ENCODE assay signal across 8 mouse cellular contexts in genomic region chr4:131431188-131431587, GRCm38 (mm10).
DNase-seq lines count a peak whose midpoint lies in the region; ATAC-seq lines count a peak whose summit lies in the region.

No protein-coding gene starts in this region.

- 10% methylated on average over 5 of the region's 5 CpGs for WGBS in hindbrain, embryonic 11.5 days
- WGBS in hindbrain, embryonic 13.5 days, result 12% methylated on average over 5 of the region's 5 CpGs
- 10% methylated on average over 5 of the region's 5 CpGs for WGBS in midbrain, embryonic 13.5 days

- no peak overlapping the region for H3K4me3 ChIP-seq in hindbrain, embryonic 11.5 days (ENCODE audit: low read depth, low read length)
- H3K4me3 ChIP-seq in hindbrain, embryonic 13.5 days, result no peak overlapping the region
- no peak overlapping the region for H3K4me3 ChIP-seq in midbrain, embryonic 13.5 days (replicated peaks)

- no peak for ATAC-seq in hindbrain, embryonic 11.5 days (ENCODE audit: low FRiP score)
- ATAC-seq in hindbrain, embryonic 13.5 days (ENCODE audit: low FRiP score), result no peak
- peak; percentile 49; the same call in 1 of the 2 replicates for ATAC-seq in midbrain, embryonic 13.5 days

- no peaks in the 10 kb centered on the region for H3K9me3 ChIP-seq in hindbrain, embryonic 11.5 days (ENCODE audit: control insufficient read depth, low read length)
- H3K9me3 ChIP-seq in hindbrain, embryonic 13.5 days, result no peaks in the 10 kb centered on the region
- H3K9me3 ChIP-seq in midbrain, embryonic 13.5 days, result no peaks in the 10 kb centered on the region

- H3K4me2 ChIP-seq in hindbrain, embryonic 11.5 days (replicated peaks; ENCODE audit: low read depth, low read length), result no peak overlapping the region
- no peak overlapping the region for H3K4me2 ChIP-seq in hindbrain, embryonic 13.5 days
- H3K4me2 ChIP-seq in midbrain, embryonic 13.5 days (replicated peaks), result no peak overlapping the region

- no peak overlapping the region for H3K9ac ChIP-seq in hindbrain, embryonic 11.5 days (ENCODE audit: low read depth, low read length)
- no peak overlapping the region for H3K9ac ChIP-seq in hindbrain, embryonic 13.5 days
- H3K9ac ChIP-seq in midbrain, embryonic 13.5 days (replicated peaks), result no peak overlapping the region

- no peaks in the 10 kb centered on the region for H3K36me3 ChIP-seq in hindbrain, embryonic 11.5 days (ENCODE audit: control insufficient read depth, insufficient read depth, low read length)
- no peaks in the 10 kb centered on the region for H3K36me3 ChIP-seq in hindbrain, embryonic 13.5 days
- no peaks in the 10 kb centered on the region for H3K36me3 ChIP-seq in midbrain, embryonic 13.5 days

- H3K27me3 ChIP-seq in hindbrain, embryonic 11.5 days (ENCODE audit: control insufficient read depth, insufficient read depth, low read length), result no peaks in the 10 kb centered on the region
- H3K27me3 ChIP-seq in hindbrain, embryonic 13.5 days, result 0 out of 2 replicates have a peak, but pooled peaks cover 2% of the 10 kb centered on the region
- no peaks in the 10 kb centered on the region for H3K27me3 ChIP-seq in midbrain, embryonic 13.5 days

- peak; percentile 89 for DNase-seq in hindbrain, embryonic 11.5 days (ENCODE audit: low spot score)
- peak; percentile 81 for DNase-seq in adrenal gland, postnatal 10 days
- DNase-seq in embryo, embryonic 11 days, result peak; percentile 84
- DNase-seq in heart, postnatal 4 days, result peak; percentile 85
- peak; percentile 31 for DNase-seq in left cerebral cortex, adult 11 months (ENCODE audit: low spot score)
- DNase-seq in thymus, postnatal 4 days, result peak; percentile 62

- H3K4me1 ChIP-seq in hindbrain, embryonic 11.5 days (replicated peaks; ENCODE audit: control insufficient read depth, insufficient read depth, low read length), result peaks cover 2% of the 10 kb centered on the region; the same call in 1 of the 2 replicates
- H3K4me1 ChIP-seq in hindbrain, embryonic 13.5 days (replicated peaks), result peaks cover 46% of the 10 kb centered on the region
- peaks cover 38% of the 10 kb centered on the region for H3K4me1 ChIP-seq in midbrain, embryonic 13.5 days (replicated peaks)

- H3K27ac ChIP-seq in hindbrain, embryonic 11.5 days (ENCODE audit: low read depth, low read length), result no peak overlapping the region
- no peak overlapping the region for H3K27ac ChIP-seq in hindbrain, embryonic 13.5 days
- no peak overlapping the region for H3K27ac ChIP-seq in midbrain, embryonic 13.5 days

Comparison
In these comparisons a context has a peak if more than half of its experiments do, and no peak if none do; other contexts are left out.
1. DNase-seq: peak in every context shown above with its lines; median percentile 89 in hindbrain, embryonic 11.5 days; 85 in heart, postnatal 4 days; 84 in embryo, embryonic 11 days; 81 in adrenal gland, postnatal 10 days; 62 in thymus, postnatal 4 days; 31 in left cerebral cortex, adult 11 months.